Mouse (Mus musculus): ENCODE results near the gene Hapln3.

DNA sequence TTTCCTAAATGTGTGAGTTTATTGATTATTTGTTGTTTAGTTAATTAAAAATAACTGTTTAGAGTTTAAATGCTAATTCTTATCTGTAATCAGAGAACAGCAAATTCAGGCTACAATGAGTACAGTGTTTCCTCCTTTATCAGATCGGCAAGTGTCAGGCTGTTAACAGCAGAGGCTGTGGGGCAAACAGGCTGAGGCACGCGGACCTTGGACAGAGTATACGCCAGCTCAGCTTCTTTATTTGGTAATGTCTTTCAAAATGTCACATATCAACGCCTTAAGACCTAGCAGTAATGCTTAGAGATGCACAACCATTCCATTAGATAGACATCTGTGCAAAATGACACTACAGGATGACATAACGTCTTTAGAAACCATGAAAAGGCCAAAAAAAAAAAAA is 18.7 kb upstream of the Hapln3 start:
- no peak for TF ChIP-seq JUND (IDR thresholded peaks at IDR 0.05; ENCODE audit: low read depth, low read length)
- TF ChIP-seq ETS1 (IDR thresholded peaks at IDR 0.05; ENCODE audit: low read depth, low read length), result peak; percentile 32; the same call in 1 of the 2 replicates
- TF ChIP-seq CTCF (IDR thresholded peaks at IDR 0.05 in 2 of 3, conservative IDR thresholded peaks at IDR 0.05 in 1 of 3; ENCODE audit: control insufficient read depth in 1 of 3, insufficient read depth in 1 of 3, low read depth in 2 of 3, low read length in 3 of 3, poor library complexity in 1 of 3, severe bottlenecking in 1 of 3), result no peak
- no peak for TF ChIP-seq POLR2A (IDR thresholded peaks at IDR 0.05; ENCODE audit: control insufficient read depth in 1 of 2, insufficient read depth in 1 of 2, low read depth in 1 of 2, low read length in 2 of 2, poor library complexity in 1 of 2)
- TF ChIP-seq NRF1 (IDR thresholded peaks at IDR 0.05; ENCODE audit: insufficient read depth, low read depth, low read length, poor library complexity, severe bottlenecking), result no peak
- TF ChIP-seq ZC3H11A (IDR thresholded peaks at IDR 0.05; ENCODE audit: low read depth, low read length), result no peak
- no peak for TF ChIP-seq TBP (IDR thresholded peaks at IDR 0.05; ENCODE audit: low read depth, low read length)
- no peak for TF ChIP-seq POLR2AphosphoS5 (IDR thresholded peaks at IDR 0.05; ENCODE audit: borderline replicate concordance, low read depth, low read length)
- 0 out of 2 replicates have a peak, but pooled peaks have one; percentile 35 for TF ChIP-seq SIN3A (IDR thresholded peaks at IDR 0.05; ENCODE audit: low read length)
- TF ChIP-seq KAT2A (conservative IDR thresholded peaks at IDR 0.05; ENCODE audit: low read depth, low read length), result no peak
